Mouse (Mus musculus): ENCODE results near the gene Lmtk3.

Gene Lmtk3

DNA sequence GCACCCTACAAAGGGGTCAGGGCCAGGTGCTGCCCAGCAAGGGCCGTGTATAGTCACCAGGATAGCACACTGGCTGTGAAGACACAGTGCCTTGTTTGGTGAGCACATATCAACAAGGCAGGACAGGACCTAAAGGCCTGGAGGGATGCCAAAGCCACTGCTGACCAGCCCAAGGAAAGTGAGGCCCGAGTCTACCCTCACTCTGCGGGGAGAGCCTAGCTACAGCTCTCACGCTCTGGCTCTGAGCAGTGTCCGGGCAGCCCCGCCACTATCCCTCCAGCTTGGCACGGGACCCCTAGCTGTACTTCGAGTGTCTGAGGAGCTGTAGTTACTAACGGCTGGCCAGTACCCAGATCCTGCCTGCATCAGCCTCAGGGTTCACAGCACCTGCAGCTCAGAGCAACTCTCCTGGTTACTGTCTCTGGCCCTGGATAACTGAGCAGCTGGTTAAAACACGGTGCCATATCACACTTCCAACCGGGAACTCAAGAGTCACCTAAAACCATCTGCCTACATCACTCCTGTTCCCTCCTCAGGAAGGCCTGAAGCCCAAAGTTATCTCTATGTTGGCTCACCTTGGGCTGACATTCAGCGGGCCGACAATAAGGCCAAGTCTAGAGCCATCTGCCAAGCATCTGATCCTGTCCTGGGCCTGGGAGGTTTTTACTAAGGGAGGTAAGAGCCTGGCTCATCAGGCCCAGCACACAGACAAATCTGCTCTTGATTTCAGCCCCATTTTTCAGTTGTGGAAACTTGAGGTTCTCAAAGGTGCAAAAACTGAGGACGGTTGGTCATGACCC, 25.9 kb downstream of the Lmtk3 start:
- no peak for DNase-seq

DNA sequence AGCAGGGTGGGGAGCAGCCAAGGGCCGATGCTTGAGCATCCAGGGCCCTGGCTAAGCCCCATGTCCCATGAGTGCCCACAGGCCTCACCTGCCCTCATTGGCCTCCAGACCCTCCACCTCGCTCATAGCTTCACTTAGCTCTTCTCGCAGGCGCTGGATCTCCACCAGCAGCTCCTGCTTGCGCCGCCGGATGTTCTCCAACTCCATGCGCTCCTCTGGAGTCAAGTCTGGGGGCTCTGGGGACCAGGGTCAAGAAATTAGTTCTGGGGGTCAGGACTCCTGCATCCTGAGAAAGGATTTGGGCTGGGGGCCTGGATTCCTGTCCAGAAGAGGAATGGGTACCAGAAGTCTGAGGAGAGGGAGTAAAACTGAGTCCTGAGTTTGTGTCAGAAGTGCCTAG, 29.4 kb downstream of the Lmtk3 start:
- no peak for DNase-seq

DNA sequence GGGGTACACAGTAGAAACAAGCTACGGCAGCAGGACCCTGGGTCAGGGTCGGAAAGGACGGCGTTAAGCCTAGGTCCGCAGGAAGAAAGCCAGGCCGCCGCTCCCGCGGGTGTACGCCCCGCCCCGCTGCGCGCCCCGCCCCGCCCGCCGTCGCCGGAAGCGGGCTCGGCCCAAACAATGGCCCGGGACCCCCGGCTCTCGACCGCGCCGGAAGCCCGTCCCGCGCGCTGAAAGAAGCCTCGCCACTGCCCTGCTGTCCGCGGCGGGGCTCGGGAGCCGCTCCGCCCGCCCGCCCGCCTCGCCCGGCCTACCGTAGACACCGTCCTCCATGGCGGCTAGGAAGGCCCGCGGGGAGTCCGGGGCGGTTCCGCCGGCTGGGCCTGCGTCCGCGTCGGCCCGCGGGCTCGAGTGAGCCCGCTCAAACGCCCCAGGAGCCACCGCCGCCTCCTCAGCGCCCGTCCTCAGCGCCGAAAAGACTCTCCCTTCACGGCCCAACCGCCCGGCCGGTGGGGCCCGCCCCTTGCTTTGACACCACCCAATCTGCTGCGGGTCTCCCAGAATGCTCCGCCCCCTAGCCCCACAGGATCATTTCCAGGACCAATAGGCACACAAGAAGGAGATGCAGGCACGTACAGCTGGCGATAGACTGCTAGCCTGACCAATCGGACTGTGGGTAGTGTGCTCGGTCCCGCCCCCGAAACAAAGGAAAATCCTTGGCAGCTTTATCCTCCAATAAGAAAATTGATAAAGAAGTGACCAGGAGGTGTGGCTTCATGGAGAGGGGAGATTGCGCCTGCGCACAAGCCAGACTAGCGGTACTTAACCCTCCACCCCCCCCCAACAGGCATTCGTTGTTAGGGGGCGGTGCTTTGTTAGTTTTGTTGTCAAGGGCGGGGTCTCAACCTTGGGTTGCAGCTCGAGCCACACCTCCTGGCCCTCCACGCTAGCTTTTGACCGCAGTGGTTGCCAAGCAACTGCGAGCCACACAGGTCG, 30.5 kb downstream of the Lmtk3 start, which contains the start of gene Cyth2:
Gene Cyth2, minus strand, starts transcription at position 795 of the 993 bp plus-strand sequence.
- DNase-seq: peak; percentile 99

DNA sequence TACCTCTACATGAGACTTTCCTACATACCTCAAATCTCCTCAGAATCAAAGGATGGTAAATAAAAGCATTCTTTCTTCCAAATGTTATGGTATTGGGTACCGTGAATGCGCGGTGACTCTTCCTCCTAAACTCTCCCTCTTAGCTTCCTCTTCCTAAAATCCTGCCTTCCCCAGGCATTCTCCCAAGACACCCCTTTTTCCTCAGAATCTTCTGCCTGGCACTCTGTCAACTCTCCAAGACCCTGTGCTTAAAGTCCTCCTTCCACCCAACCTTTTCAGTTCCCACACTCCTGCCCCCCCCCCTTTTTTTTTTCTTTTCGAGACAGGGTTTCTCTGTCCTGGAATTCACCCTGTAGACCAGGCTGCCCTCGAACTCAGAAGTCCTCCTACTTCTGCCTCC, 31.3 kb downstream of the Lmtk3 start:
- DNase-seq: no peak

DNA sequence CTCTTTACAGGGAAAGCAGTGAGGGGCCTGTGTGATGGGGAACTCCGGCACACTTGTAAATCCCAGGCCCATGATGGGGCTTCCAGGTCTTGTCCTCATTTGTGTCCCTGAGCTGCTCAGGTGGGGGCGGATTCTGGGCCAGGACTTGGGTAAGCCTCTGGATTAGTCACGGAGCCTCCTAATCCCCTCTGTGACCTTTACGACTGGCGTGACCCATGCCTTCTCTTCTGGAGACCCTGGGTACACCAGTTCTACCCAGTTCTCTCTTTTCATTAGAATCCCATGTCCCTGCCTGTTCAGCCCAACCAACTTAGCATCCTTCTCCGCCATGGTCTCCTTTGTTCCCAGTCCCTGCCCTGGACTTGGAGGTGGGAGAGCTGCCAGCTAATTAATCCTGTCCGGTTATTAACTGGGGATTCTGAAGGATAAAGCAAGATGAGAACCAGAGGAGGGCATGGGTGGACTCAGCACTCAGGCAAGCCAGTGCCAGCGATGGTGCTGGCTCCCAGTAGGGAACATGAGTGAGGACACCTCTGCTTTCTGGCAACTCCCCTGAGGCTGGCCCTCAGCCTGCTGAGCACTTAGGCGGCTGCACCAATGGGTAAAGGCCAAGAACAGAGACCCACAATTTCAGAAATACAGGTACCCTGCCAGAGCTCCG, 31.9 kb downstream of the Lmtk3 start:
- no peak for DNase-seq

DNA sequence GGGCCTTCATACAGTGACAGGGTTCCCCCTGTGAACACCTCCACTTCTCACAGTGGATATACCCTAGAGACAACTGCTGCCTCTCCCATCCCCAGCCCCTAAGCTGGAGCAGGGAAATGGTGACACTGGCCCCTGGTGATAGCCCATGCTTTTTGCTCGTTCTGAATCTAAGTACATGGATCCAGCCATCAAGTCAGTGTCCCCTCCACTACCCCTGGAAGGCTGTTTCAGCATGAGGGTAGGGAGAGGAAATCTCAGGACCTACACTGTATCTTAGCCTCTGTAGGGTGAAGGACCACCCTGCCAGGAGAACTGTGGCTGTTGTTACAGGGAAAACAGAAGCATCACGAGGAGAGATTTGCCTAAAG, 32.4 kb downstream of the Lmtk3 start:
- no peak for DNase-seq

DNA sequence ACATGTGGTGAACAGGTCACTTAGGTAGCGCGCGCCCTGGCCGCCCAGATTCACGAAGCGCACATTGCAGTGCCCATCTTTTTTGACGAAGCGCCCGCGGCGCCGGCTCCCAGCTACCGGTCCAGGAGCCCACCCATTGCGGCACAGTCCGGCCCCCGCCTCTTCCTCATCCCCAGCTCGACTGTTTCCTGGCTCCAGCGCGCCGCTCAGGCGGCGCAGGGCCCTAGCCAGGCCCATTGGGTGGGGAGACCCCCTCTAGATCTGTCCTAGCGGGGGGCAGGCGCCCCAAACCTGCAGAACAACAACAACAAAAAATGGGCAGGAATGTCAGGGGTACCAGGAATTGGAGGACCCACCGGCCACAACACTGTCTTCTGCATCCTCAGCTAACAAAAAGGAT, 36.3 kb downstream of the Lmtk3 start:
- DNase-seq: no peak

DNA sequence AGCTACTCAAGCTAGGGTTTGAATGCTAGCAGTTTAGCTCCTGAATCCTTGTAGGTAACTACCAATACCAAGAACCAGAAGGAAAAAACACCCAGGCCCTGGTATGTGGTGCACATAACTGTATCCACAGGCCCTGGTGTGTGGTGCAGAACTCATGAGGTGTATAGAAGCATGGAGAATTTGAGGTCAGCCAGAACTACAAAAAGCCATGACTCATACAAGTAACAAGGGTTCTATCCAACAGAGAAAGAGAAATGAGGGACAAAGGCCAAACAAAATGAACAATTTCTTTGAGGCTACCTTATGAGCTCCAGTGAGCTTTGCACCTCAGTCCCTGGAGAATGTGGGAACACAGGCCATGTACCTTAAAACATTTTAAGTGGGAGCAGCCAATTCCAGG, 37.4 kb downstream of the Lmtk3 start:
- DNase-seq: no peak

DNA sequence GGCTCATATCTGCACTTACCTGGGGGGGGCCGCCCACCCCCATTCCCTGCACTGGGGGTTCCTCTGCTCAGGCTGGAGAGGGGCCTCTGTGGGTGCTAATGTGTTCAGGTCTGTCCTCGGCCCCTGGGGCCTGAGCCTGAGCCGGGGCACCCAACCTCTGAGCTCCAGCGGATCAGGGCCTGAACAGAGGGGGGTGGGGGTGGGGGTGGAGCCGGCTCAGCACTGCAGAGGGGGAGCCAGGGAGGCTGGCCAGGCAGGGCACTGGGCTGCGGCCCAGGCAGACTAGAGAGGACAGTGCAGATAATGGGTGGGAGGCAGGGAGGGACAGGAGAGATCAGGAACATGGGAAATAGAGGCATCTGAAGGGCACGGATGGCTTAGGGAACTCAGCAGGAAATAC, 41.1 kb downstream of the Lmtk3 start, which contains the start of gene Kcnj14:
Gene Kcnj14, minus strand, starts transcription at position 185 of the 400 bp plus-strand sequence.
- no peak for DNase-seq

DNA sequence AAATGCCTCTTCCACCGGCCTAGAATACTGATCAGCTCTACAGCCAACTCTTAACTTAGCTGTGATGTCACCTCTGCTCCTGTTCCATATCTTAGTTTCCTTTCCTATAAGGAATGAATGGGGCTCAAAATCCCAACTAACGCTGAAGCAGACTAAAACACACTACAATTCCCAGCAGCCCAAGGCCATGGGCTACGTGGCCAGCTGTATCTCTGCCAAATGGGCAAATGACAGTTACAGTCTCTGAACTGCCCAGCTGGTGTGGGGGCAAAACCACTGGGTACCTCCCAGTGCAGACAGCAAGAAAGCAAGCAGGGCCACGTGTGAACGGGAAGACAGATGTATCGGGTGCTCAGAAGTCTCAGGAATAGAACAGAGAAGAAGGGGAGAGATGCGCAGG, 43.1 kb downstream of the Lmtk3 start:
- DNase-seq: no peak

DNA sequence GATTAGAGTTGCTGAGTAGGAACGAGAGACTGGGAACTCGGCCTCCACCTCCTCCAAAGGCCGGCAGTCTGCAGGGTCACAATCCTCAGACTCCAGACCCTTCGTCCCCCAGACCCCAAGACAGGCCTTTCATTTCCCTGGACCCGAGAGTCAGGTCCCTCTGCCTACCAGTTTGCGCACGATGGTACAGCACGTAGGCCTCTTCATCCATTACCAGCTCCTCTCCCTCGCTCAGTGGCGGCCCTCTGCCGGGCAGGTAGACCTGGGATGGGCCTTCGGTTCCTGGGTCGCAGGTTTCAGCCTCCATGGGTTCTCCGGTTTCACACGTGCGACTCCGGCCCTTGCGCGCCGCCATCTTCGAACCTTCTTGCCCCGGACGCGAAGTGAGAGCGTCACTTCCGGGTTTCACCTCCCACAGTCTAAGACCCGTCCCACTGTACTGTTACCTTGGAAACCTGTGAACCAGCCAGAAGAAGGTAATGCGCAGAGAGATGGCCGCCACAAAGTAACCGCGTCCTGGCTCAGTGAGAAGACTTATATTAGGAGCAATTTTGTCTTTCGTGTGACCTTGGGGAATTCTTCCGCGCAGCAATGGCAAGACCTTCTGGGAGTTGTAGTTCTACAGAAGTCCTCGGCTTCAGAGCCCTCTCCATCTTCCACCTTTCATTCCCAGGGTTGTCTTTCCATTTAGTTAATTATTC, 47.0 kb downstream of the Lmtk3 start, which contains the start of gene Grwd1:
Gene Grwd1, minus strand, starts transcription at position 518 of the 701 bp plus-strand sequence.
- peak; percentile 90 for DNase-seq

DNA sequence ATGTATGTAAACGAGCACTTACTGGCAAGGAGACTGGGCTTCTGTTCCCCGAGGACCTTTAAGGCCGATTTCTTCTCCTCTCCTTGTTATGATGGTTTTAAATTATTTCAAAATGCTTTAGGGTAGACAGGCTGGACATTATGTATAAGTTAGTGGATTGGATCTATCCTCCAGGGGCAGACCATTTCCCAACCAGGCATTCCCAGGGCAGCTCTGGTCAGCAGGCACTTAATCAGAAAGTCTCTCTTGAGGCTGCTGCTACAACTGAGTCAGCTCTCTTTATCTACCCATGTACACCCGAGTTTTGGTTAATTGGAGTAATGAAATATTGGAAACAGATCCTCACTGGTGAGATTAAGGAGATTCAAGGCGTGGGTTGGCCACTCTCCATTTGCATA, 47.6 kb downstream of the Lmtk3 start:
- no peak for DNase-seq

DNA sequence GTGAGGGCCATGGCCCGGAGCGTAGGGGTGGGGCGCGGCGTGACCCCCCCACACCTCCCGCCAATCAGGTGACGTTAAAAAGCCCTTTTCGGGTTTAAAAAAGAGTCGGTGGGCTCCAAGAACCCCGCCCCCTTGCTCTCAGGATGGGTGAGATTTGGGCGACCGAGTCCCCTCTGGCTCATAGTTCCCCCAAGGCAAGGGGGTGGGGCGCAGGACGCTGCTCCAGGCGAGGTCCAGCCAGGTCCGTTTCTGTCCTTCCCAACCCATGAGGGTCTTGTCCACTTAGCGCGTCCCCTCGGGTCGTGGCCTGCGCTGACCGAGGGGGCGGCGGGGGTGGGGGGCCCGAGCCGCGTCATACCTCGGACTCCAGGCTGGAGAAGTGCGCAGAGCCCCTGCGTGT, 48.9 kb downstream of the Lmtk3 start:
- DNase-seq: no peak

DNA sequence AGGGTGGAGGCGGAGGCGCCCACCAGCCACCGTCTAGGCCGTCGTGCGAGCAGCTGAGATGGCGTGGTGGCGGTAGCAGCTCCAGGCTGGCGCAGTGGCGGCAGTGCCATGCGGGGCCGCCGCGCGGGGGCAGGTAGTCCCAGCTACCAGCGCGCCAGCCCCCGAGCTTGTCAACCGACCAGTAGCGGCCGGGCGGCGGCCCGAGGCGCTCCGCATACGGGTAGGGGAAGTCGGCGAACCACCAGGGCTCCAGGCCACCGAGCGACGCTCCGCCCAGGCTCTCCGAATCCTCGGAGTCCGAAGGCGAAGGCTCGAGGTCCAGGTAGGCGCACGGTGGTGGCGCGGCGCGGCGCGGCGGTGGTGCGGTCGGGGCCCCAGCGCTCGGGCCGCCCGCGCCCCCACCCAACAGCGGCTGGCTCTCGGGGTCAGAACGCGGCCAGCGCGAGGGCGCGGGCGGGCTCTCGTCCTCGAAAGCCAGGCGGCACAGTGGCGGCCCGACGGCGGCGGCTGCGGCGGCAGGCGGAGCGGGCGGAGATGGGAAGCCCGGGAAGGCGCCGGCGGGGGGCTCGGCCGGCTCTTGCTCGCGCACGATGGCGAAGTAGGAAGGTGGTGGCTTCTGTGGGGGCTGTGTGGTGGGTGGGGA, 49.7 kb downstream of the Lmtk3 start:
- no peak for DNase-seq

DNA sequence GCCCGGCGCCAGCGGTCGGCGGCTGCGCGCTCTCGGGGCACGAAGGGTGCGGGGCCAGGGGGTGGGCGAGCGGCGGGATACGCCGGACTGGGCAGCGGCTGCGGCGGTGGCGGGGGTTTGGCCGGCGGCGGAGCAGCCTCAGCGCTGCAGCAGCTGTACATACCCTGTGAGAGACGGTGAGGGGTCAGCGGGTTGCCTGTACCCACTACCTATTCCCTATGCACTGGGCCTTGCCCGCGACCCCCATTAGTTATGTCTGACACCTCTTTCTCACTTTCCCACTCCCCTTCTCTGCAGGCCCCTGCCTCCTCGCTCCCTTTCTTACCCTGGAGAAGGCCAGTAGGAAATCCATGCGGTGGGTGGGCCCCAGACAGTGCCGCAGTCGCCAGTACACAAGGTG, 50.4 kb downstream of the Lmtk3 start:
- no peak for DNase-seq

DNA sequence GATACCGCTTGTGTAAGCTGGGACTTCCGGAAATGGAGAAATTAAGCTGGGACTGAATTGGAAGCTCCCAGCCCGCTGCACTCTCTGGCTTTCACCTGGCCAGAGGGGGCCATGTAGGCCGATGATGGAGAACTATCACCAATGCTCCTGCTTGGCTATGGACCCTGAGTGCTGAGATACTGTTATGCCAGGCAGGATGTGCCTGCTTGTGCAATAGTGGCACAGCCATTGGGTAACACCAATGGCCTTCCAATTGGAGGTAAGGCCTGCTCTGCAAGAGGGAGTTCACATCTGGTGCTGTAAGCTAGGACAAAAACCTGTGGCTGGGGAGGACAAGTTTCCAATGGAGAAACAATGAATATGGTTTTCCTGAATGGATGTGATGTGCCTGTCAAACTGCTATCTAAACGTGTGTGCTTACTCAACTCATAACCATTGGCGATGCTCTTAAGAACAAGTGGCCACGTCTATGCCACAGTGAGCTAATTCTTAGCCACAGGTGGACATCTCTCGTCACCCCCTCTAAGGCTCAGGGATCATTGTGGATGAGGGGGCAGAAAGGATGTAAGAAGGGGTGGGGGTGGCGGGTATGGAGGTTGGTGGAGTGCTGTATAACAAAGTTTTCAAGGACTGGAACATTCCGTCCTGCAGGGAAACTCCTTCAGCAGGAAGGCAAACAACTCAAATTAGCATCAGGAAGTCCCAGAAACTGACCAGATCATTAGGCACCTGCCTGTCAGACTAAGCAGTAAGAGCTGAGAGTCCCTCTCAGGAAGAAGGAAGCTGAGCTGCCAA, 59.6 kb downstream of the Lmtk3 start:
- DNase-seq: no peak

DNA sequence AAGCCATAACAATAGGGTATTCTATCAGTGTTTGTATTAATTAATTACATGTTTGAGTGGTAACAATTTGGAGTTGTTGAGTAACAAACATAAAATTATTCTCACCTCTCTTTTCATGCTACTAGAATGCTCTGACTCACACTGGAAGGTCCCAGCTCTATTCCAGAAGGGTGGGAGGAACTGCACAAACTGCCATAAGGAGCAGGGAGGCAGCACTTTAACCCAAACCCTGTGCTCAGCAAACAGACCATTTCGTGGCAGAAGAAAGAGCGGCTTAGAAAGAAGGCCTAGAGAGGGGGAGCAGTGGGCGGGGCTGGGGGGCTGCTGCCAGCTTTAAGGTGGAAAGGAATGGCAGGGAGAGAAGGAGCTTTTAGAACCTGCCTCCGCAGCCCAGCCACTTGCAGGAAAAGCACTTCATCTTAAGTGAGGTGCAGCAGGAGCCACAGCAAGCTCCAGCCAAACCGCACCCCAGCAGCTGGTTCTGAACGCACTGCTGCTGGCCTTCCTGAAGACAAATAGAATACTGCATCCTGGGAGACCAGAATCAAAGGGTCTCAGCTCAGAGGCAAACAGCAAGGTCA, 65.0 kb downstream of the Lmtk3 start:
- no peak for DNase-seq

DNA sequence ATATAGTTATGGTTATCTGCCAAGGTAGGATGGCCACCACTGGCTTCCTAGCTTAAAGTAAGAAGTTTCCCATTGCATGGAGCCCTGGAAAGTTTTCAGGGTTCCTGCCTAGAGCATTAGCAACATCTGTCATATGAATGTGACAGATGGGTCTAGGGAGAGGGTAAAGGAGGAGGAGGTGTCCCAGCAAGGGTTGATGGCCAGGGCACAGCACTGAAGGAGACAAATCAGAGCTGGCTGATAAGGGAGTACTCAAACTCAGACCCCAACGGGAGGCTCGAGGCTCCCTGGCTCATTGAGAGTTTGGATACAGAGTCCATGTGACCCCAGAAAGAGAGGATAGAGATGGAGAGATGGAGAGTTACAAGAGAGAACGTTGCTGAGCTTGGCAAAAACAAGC, 67.1 kb downstream of the Lmtk3 start:
- DNase-seq: no peak

DNA sequence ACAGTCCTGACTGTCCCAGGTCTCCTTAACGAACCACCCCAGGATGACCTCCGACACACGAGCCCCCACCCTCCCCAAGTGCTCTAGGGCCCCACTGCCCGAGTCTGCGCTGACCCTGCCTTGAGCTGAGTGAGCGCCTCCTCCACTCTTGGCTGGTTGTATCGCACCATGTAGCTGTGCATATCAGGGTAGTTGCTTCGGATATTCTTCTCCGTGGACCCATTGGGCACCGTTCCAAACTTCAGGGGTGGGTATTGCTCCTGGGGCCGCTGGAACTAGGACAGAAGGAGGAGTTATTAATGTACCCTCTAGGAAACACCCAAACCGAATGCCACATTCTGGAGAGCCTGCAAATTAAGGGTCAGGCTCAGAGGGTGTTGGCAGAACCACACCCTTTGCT, 69.6 kb downstream of the Lmtk3 start:
- DNase-seq: no peak
